Mouse (Mus musculus): ENCODE measurements around the gene Slc22a8. TPM values are rescaled to one million over a fixed set of nuclear protein-coding genes. Genes with fewer than 3 reads are reported as not detected.

The Slc22a8 gene
- polyA plus RNA-seq, 1 experiment from 2014 or later = 0.09 TPM

- Histone ChIP-seq H3K9ac (ENCODE audit: low read length) (no peak overlapping the region), H3K4me3 (ENCODE audit: low read length) (no peak overlapping the region), H3K27ac (ENCODE audit: low read length) (no peak overlapping the region), H3K36me3 (ENCODE audit: control insufficient read depth, insufficient read depth, low read length) (no peaks in the 10 kb centered on the region), H3K9me3 (ENCODE audit: control insufficient read depth, low read length) (no peaks in the 10 kb centered on the region), H3K27me3 (ENCODE audit: control insufficient read depth, insufficient read depth, low read depth, low read length) (no peaks in the 10 kb centered on the region), H3K4me2 (ENCODE audit: low read depth, low read length) (no peak overlapping the region), H3K4me1 (replicated peaks; ENCODE audit: control insufficient read depth, insufficient read depth, low read length) (peaks cover 8% of the 10 kb centered on the region)
- WGBS = 60% methylated on average over 2 of the region's 2 CpGs
- no peak for ATAC-seq (ENCODE audit: low read depth)
Measured at GRCm38 (mm10) chr19:8592155-8592554, 1.1 kb downstream of the Slc22a8 start.

DNA sequence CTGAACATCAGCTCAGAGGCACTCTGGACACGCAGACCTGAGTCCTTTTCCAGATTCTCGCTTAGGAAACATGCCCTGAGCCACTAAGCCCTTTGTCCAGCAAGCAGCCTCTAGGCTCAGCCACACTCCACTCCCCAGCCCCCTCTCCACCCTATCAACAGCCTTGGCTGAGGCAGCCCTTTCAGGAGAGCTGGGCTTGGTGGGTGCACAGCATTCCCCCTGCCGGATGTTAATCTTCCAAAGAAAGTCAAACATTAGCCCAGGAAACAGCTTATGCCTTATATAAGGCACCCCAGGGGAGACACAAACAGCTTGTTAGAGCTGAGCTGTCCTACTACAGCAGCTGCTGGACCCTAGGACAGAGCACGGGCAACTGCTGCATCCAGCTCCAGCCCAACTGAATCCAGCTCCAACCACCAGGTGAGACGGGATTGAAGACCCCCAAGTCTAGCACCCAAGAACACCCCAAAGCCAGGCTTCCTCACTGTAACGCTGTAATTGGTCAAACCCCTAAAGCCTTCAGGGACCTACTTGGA lies 1.9 kb downstream of the Slc22a8 start:
- Histone ChIP-seq H3K9ac (ENCODE audit: low read length) (no peak overlapping the region), H3K4me2 (ENCODE audit: low read depth, low read length) (no peak overlapping the region), H3K9me3 (ENCODE audit: control insufficient read depth, low read length) (no peaks in the 10 kb centered on the region), H3K27me3 (ENCODE audit: control insufficient read depth, insufficient read depth, low read depth, low read length) (no peaks in the 10 kb centered on the region), H3K4me3 (ENCODE audit: low read length) (no peak overlapping the region), H3K27ac (ENCODE audit: low read length) (no peak overlapping the region), H3K4me1 (replicated peaks; ENCODE audit: control insufficient read depth, insufficient read depth, low read length) (peaks cover 8% of the 10 kb centered on the region), H3K36me3 (ENCODE audit: control insufficient read depth, insufficient read depth, low read length) (no peaks in the 10 kb centered on the region)
- no peak for ATAC-seq (ENCODE audit: low read depth)
- 53% methylated on average over 6 of the region's 6 CpGs for WGBS

GRCm38 (mm10) chr19:8593833-8594232 lies 2.8 kb downstream of the Slc22a8 start:
- Histone ChIP-seq H3K27me3 (ENCODE audit: control insufficient read depth, insufficient read depth, low read depth, low read length) (no peaks in the 10 kb centered on the region), H3K27ac (ENCODE audit: low read length) (no peak overlapping the region), H3K4me2 (ENCODE audit: low read depth, low read length) (no peak overlapping the region), H3K4me3 (ENCODE audit: low read length) (no peak overlapping the region), H3K9me3 (ENCODE audit: control insufficient read depth, low read length) (no peaks in the 10 kb centered on the region), H3K36me3 (ENCODE audit: control insufficient read depth, insufficient read depth, low read length) (no peaks in the 10 kb centered on the region), H3K4me1 (replicated peaks; ENCODE audit: control insufficient read depth, insufficient read depth, low read length) (peaks cover 8% of the 10 kb centered on the region), H3K9ac (ENCODE audit: low read length) (no peak overlapping the region)
- no peak for ATAC-seq (ENCODE audit: low read depth)
- 81% methylated on average over 11 of the region's 11 CpGs for WGBS

DNA sequence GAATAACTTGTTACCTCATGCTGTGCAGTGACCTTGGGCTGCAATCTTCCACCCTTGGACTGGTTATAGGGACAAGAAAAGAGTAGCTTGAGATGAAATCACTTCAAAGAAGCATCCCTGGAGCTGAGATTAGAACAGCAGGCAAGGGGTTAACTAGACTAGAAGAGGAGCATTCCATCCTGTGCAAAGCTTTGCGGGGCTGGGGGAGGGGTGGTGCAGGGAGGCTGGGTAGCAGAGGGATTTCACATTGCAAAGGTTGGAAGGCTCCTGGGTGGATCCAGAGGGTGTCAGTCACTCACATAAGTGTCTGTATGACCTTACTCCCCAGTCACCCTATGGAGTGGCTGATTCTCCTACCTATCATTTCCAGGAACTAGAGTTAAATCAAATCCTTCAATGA lies 3.5 kb downstream of the Slc22a8 start:
- 0 out of 2 replicates have a peak, but pooled peaks have one; percentile 20 for ATAC-seq (ENCODE audit: low read depth)
- Histone ChIP-seq H3K27me3 (ENCODE audit: control insufficient read depth, insufficient read depth, low read depth, low read length) (no peaks in the 10 kb centered on the region), H3K4me3 (ENCODE audit: low read length) (no peak overlapping the region), H3K9ac (ENCODE audit: low read length) (no peak overlapping the region), H3K4me2 (ENCODE audit: low read depth, low read length) (no peak overlapping the region), H3K4me1 (replicated peaks; ENCODE audit: control insufficient read depth, insufficient read depth, low read length) (peaks cover 8% of the 10 kb centered on the region), H3K36me3 (ENCODE audit: control insufficient read depth, insufficient read depth, low read length) (no peaks in the 10 kb centered on the region), H3K27ac (ENCODE audit: low read length) (no peak overlapping the region), H3K9me3 (ENCODE audit: control insufficient read depth, low read length) (no peaks in the 10 kb centered on the region)
- 7% methylated on average over 1 of the region's 1 CpGs for WGBS

DNA sequence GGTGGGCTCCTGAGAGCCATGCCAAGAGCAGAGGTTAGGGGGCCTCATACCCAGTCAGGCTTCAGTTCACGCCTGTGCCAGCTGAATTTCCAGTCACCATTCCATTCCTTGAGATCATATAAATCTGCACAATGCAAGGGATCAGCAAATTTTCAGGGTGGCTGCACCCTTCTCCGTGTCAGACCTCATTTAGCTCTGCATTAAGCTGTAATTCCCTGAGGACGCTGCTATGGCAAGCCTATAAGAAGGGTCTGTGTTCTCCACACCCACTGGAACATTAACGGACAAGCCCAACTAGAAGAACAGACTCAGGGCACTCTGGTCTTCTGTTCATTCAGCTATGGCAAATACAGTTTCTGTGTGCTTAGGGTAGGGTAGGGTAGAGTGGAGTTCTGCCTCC lies 6.2 kb downstream of the Slc22a8 start:
- Histone ChIP-seq H3K4me1 (replicated peaks; ENCODE audit: control insufficient read depth, insufficient read depth, low read length) (peaks cover 8% of the 10 kb centered on the region), H3K9ac (ENCODE audit: low read length) (no peak overlapping the region), H3K36me3 (ENCODE audit: control insufficient read depth, insufficient read depth, low read length) (no peaks in the 10 kb centered on the region), H3K4me2 (ENCODE audit: low read depth, low read length) (no peak overlapping the region), H3K4me3 (ENCODE audit: low read length) (no peak overlapping the region), H3K9me3 (ENCODE audit: control insufficient read depth, low read length) (no peaks in the 10 kb centered on the region), H3K27me3 (ENCODE audit: control insufficient read depth, insufficient read depth, low read depth, low read length) (no peaks in the 10 kb centered on the region), H3K27ac (ENCODE audit: low read length) (no peak overlapping the region)
- 59% methylated on average over 4 of the region's 4 CpGs for WGBS
- no peak for ATAC-seq (ENCODE audit: low read depth)

GRCm38 (mm10) chr19:8599229-8599628 lies 8.2 kb downstream of the Slc22a8 start:
- H3K9ac ChIP-seq (ENCODE audit: low read length) = no peak overlapping the region
- 72% methylated on average over 2 of the region's 2 CpGs for WGBS

DNA sequence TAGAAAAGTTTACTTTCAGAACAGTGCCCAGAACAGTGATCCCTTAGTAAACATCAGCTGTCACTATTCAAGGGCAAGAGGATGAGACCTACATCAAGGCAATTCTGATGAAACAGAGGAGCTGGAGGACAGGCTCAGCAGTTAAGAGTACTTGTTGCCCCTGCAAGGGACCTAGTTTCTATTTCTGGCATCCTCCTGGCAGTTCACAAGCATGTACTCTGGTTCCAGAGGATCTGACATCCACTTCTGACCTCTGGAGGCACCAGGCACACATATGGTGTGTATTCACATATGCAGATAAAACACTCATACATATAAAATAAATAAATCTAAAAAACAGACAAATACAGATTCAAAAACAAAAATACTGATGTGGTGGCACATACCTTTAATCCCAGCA lies 10.9 kb downstream of the Slc22a8 start:
- Histone ChIP-seq H3K9ac (ENCODE audit: low read length) (no peak overlapping the region), H3K4me1 (replicated peaks; ENCODE audit: control insufficient read depth, insufficient read depth, low read length) (no peaks in the 10 kb centered on the region), H3K9me3 (ENCODE audit: control insufficient read depth, low read length) (no peaks in the 10 kb centered on the region), H3K27me3 (ENCODE audit: control insufficient read depth, insufficient read depth, low read depth, low read length) (no peaks in the 10 kb centered on the region), H3K4me2 (ENCODE audit: low read depth, low read length) (no peak overlapping the region), H3K27ac (ENCODE audit: low read length) (no peak overlapping the region), H3K36me3 (ENCODE audit: control insufficient read depth, insufficient read depth, low read length) (no peaks in the 10 kb centered on the region), H3K4me3 (ENCODE audit: low read length) (no peak overlapping the region)
- ATAC-seq (ENCODE audit: low read depth) = no peak

More at GRCm38 (mm10) chr19:8599229-8599628, 8.2 kb downstream of the Slc22a8 start:
- Histone ChIP-seq H3K9me3 (ENCODE audit: control insufficient read depth, low read length) (no peaks in the 10 kb centered on the region), H3K27me3 (ENCODE audit: control insufficient read depth, insufficient read depth, low read depth, low read length) (no peaks in the 10 kb centered on the region), H3K27ac (ENCODE audit: low read length) (no peak overlapping the region), H3K4me3 (ENCODE audit: low read length) (no peak overlapping the region), H3K4me2 (ENCODE audit: low read depth, low read length) (no peak overlapping the region), H3K36me3 (ENCODE audit: control insufficient read depth, insufficient read depth, low read length) (no peaks in the 10 kb centered on the region), H3K4me1 (replicated peaks; ENCODE audit: control insufficient read depth, insufficient read depth, low read length) (peaks cover 6% of the 10 kb centered on the region)
- ATAC-seq (ENCODE audit: low read depth) = no peak

- H3K27me3 ChIP-seq (ENCODE audit: control insufficient read depth, insufficient read depth, low read depth, low read length) = no peaks in the 10 kb centered on the region
- H3K4me3 ChIP-seq (ENCODE audit: low read length) = no peak overlapping the region
- H3K27ac ChIP-seq (ENCODE audit: low read length) = no peak overlapping the region
- H3K9ac ChIP-seq (ENCODE audit: low read length) = no peak overlapping the region
- no peak overlapping the region for H3K4me2 ChIP-seq (ENCODE audit: low read depth, low read length)
- no peak for ATAC-seq (ENCODE audit: low read depth)
- no peaks in the 10 kb centered on the region for H3K4me1 ChIP-seq (replicated peaks; ENCODE audit: control insufficient read depth, insufficient read depth, low read length)
- no peaks in the 10 kb centered on the region for H3K36me3 ChIP-seq (ENCODE audit: control insufficient read depth, insufficient read depth, low read length)
- 37% methylated on average over 3 of the region's 3 CpGs for WGBS
- no peaks in the 10 kb centered on the region for H3K9me3 ChIP-seq (ENCODE audit: control insufficient read depth, low read length)
Measured at GRCm38 (mm10) chr19:8602914-8603313, 11.9 kb downstream of the Slc22a8 start.

DNA sequence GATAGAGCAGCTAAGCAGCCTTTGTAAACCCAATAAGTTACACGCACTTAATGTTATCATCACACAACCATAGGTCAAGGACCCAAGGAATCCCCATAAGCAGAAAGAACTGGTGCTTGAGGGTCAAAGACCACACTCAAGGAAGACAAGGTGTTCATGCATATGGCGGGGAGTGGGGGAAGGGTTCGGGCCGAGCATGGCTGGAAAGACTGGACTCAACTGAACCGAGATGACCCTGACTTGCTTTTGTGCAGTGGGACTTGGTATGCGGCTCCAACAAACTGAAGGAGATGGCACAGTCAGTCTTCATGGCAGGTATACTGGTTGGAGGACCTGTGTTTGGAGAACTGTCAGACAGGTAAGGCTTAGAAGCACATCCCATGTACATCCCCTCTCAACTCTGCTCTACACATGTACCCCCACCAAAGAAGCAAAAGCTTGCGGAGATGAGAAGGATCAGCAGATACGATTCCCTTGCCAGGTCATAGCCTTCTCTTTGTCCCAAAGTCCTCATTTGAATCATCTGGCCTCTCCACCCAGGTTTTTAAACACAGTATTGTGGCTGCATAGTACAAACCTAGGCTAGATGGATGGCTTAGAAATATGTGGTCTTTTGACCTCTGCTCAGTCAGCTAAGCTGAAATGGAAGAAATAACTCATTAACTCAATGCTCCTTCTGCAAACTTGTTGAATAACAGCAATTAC lies 13.6 kb downstream of the Slc22a8 start:
- Histone ChIP-seq H3K9me3 (ENCODE audit: control insufficient read depth, low read length) (no peaks in the 10 kb centered on the region), H3K4me3 (ENCODE audit: low read length) (no peak overlapping the region), H3K27ac (ENCODE audit: low read length) (no peak overlapping the region), H3K36me3 (ENCODE audit: control insufficient read depth, insufficient read depth, low read length) (no peaks in the 10 kb centered on the region), H3K9ac (ENCODE audit: low read length) (no peak overlapping the region), H3K27me3 (ENCODE audit: control insufficient read depth, insufficient read depth, low read depth, low read length) (no peaks in the 10 kb centered on the region), H3K4me2 (ENCODE audit: low read depth, low read length) (no peak overlapping the region), H3K4me1 (replicated peaks; ENCODE audit: control insufficient read depth, insufficient read depth, low read length) (no peaks in the 10 kb centered on the region)
- WGBS = 92% methylated on average over 8 of the region's 8 CpGs
- ATAC-seq (ENCODE audit: low read depth) = no peak

Measured in lung, embryonic 16.5 days (tissue).